Mouse (Mus musculus) small intestine, adult 2 months (tissue): ENCODE results near the gene 3100002H09Rik.

Source experiments
- CTCF ChIP-seq: fragments of 200-500 bp; IDR thresholded peaks from 2 replicates; pipeline ENCODE4 v1.5.1; 2012; ENCODE audit warnings: low read depth, mild to moderate bottlenecking, control low read depth, inconsistent platforms, low read length, moderate library complexity, mixed read lengths; ENCODE audit not compliant: insufficient replicate concordance, insufficient read length; ENCODE audit errors: extremely low read depth
- POLR2A ChIP-seq: fragments of 200-500 bp; IDR thresholded peaks from 2 replicates; pipeline ENCODE4 v1.6.1; 2012; ENCODE audit warnings: low read depth, mild to moderate bottlenecking, control low read depth, inconsistent platforms, low read length, moderate library complexity

- TF ChIP-seq CTCF (no peak), POLR2A (no peak)
Observed at GRCm38 (mm10) chr4:124626836-124627235, 16.2 kb upstream of the 3100002H09Rik start.
